Mouse (Mus musculus): ENCODE results near the gene Arhgef38. TPM values are rescaled to one million over a fixed set of nuclear protein-coding genes. Genes with fewer than 3 reads are reported as not detected.

Arhgef38 gene
- total RNA-seq, 2 experiments from 2014 or later, result not detected

GRCm38 (mm10) chr3:133169737-133170136 lies 65.0 kb downstream of the Arhgef38 start:
- intact Hi-C loops (cut with DNase I), result no loop called here
- DNase-seq (ENCODE audit: low spot score), result no peak

- intact Hi-C loops (cut with DNase I), result no loop called here
- DNase-seq (ENCODE audit: low spot score), result no peak
Observed at GRCm38 (mm10) chr3:133167550-133167949, 67.2 kb downstream of the Arhgef38 start.

- DNase-seq (ENCODE audit: low spot score), result no peak
- intact Hi-C loops (cut with DNase I), result no loop called here
Observed at GRCm38 (mm10) chr3:133165130-133165529, 69.6 kb downstream of the Arhgef38 start.

GRCm38 (mm10) chr3:133163913-133164406 lies 70.8 kb downstream of the Arhgef38 start:
- DNase-seq (ENCODE audit: low spot score), result no peak
- intact Hi-C loops (cut with DNase I), result no loop called here

- DNase-seq (ENCODE audit: low spot score), result no peak
- intact Hi-C loops (cut with DNase I), result no loop called here
Observed at GRCm38 (mm10) chr3:133163174-133163573, 71.6 kb downstream of the Arhgef38 start.

- intact Hi-C loops (cut with DNase I), result no loop called here
- DNase-seq (ENCODE audit: low spot score), result no peak
Observed at GRCm38 (mm10) chr3:133161407-133161806, 73.3 kb downstream of the Arhgef38 start.

- intact Hi-C loops (cut with DNase I), result no loop called here
- DNase-seq (ENCODE audit: low spot score), result no peak
Observed at GRCm38 (mm10) chr3:133158260-133158659, 76.5 kb downstream of the Arhgef38 start.

- intact Hi-C loops (cut with DNase I), result no loop called here
- DNase-seq (ENCODE audit: low spot score), result no peak
Observed at GRCm38 (mm10) chr3:133154683-133155082, 80.1 kb downstream of the Arhgef38 start.

GRCm38 (mm10) chr3:133153629-133154028 lies 81.1 kb downstream of the Arhgef38 start:
- no peak for DNase-seq (ENCODE audit: low spot score)
- intact Hi-C loops (cut with DNase I), result no loop called here

- intact Hi-C loops (cut with DNase I), result no loop called here
Observed at GRCm38 (mm10) chr3:133152831-133153230, 81.9 kb downstream of the Arhgef38 start.

GRCm38 (mm10) chr3:133151629-133152028 lies 83.1 kb downstream of the Arhgef38 start:
- intact Hi-C loops (cut with DNase I), result no loop called here

More at GRCm38 (mm10) chr3:133152831-133153230, 81.9 kb downstream of the Arhgef38 start:
- no peak for DNase-seq (ENCODE audit: low spot score)

GRCm38 (mm10) chr3:133144511-133145147 lies 90.1 kb downstream of the Arhgef38 start:
- no peak for DNase-seq (ENCODE audit: low spot score)
- intact Hi-C loops (cut with DNase I), result no loop called here

More at GRCm38 (mm10) chr3:133151629-133152028, 83.1 kb downstream of the Arhgef38 start:
- no peak for DNase-seq (ENCODE audit: low spot score)

- no peak for DNase-seq (ENCODE audit: low spot score)
- intact Hi-C loops (cut with DNase I), result no loop called here
Observed at GRCm38 (mm10) chr3:133141877-133142276, 92.9 kb downstream of the Arhgef38 start.

- DNase-seq (ENCODE audit: low spot score), result no peak
- intact Hi-C loops (cut with DNase I), result no loop called here
Observed at GRCm38 (mm10) chr3:133132611-133133010, 102.1 kb downstream of the Arhgef38 start.

- intact Hi-C loops (cut with DNase I), result no loop called here
- no peak for DNase-seq (ENCODE audit: low spot score)
Observed at GRCm38 (mm10) chr3:133131372-133131771, 103.4 kb downstream of the Arhgef38 start.

GRCm38 (mm10) chr3:133113281-133113680 lies 121.5 kb downstream of the Arhgef38 start:
- intact Hi-C loops (cut with DNase I), result loop anchor here (5.0 kb wide), 1 partner anchor 159 kb away; no protein-coding TSS in a partner anchor

GRCm38 (mm10) chr3:133111741-133112140 lies 123.0 kb downstream of the Arhgef38 start:
- intact Hi-C loops (cut with DNase I), result loop anchor here (5.0 kb wide), 1 partner anchor 161 kb away; no protein-coding TSS in a partner anchor
- no peak for DNase-seq (ENCODE audit: low spot score)

More at GRCm38 (mm10) chr3:133113281-133113680, 121.5 kb downstream of the Arhgef38 start:
- DNase-seq (ENCODE audit: low spot score), result no peak

- intact Hi-C loops (cut with DNase I), result loop anchor here (5.0 kb wide), 1 partner anchor 162 kb away; no protein-coding TSS in a partner anchor
- DNase-seq (ENCODE audit: low spot score), result no peak
Observed at GRCm38 (mm10) chr3:133109844-133110243, 124.9 kb downstream of the Arhgef38 start.

- intact Hi-C loops (cut with DNase I), result no loop called here
- no peak for DNase-seq (ENCODE audit: low spot score)
Observed at GRCm38 (mm10) chr3:133108731-133109130, 126.0 kb downstream of the Arhgef38 start.

GRCm38 (mm10) chr3:133104436-133104835 lies 130.3 kb downstream of the Arhgef38 start:
- intact Hi-C loops (cut with DNase I), result no loop called here
- DNase-seq (ENCODE audit: low spot score), result no peak

GRCm38 (mm10) chr3:133103768-133104167 lies 131.0 kb downstream of the Arhgef38 start:
- DNase-seq (ENCODE audit: low spot score), result no peak

More at GRCm38 (mm10) chr3:133103768-133104167, 131.0 kb downstream of the Arhgef38 start:
- intact Hi-C loops (cut with DNase I), result no loop called here
